Mouse (Mus musculus) brain, embryonic 14.5 days (tissue): ENCODE results near the gene Traf4. TPM values are rescaled to one million over a fixed set of nuclear protein-coding genes. Genes with fewer than 3 reads are reported as not detected.

Experiments
- DNase-seq: peaks from one replicate; pipeline ENCODE4 v3.0.0-alpha.2; 2011; ENCODE audit warnings: low read depth
- CTCF ChIP-seq: fragments of 200-500 bp; IDR thresholded peaks from 2 replicates; pipeline ENCODE4 v1.5.1; 2012; ENCODE audit warnings: inconsistent platforms, mild to moderate bottlenecking, moderate library complexity, borderline replicate concordance; ENCODE audit not compliant: insufficient read depth, insufficient read length; ENCODE audit errors: extremely low read depth
- POLR2A ChIP-seq: fragments of 200-500 bp; IDR thresholded peaks from 2 replicates; pipeline ENCODE4 v1.6.1; 2012; ENCODE audit warnings: mild to moderate bottlenecking, inconsistent platforms, borderline replicate concordance; ENCODE audit not compliant: poor library complexity, insufficient read depth, insufficient read length, severe bottlenecking; ENCODE audit errors: extremely low read depth
- polyA plus RNA-seq: library from polyadenylated mRNA; depleted of rRNA; stranded (reverse); fragments of >200 nt; gene quantifications from 2 replicates; pipeline ENCODE4 v1.2.3, GENCODE M21; 2012

Traf4 gene
- polyA plus RNA-seq, 1 experiment, result 204 TPM

GRCm38 (mm10) chr11:78179438-78179999 is 14.1 kb upstream of the Traf4 start:
- TF ChIP-seq POLR2A (no peak), CTCF (no peak)
- DNase-seq, result no peak

- peak; percentile 90 for DNase-seq
Measured at GRCm38 (mm10) chr11:78178859-78179437, 13.6 kb upstream of the Traf4 start.

GRCm38 (mm10) chr11:78177903-78178858 is 12.8 kb upstream of the Traf4 start:
- DNase-seq, result peak; percentile 96
- TF ChIP-seq POLR2A (no peak), CTCF (peak; percentile 97)

More at GRCm38 (mm10) chr11:78178859-78179437, 13.6 kb upstream of the Traf4 start:
- no peak for TF ChIP-seq POLR2A
- no peak for TF ChIP-seq CTCF

GRCm38 (mm10) chr11:78177437-78177836 is 12.0 kb upstream of the Traf4 start:
- no peak for DNase-seq
- TF ChIP-seq POLR2A (no peak), CTCF (no peak)

- no peak for DNase-seq
- TF ChIP-seq CTCF, result no peak
- no peak for TF ChIP-seq POLR2A
Measured at GRCm38 (mm10) chr11:78176905-78177331, 11.5 kb upstream of the Traf4 start.

GRCm38 (mm10) chr11:78176402-78176862 is 11.0 kb upstream of the Traf4 start, which contains the start of the genes Nek8 and Tlcd1:
Gene Nek8, minus strand, starts transcription at chr11:78176675.
Gene Tlcd1, plus strand, starts transcription at chr11:78176711.
- no peak for TF ChIP-seq CTCF
- TF ChIP-seq POLR2A, result no peak
- DNase-seq, result peak; percentile 92

GRCm38 (mm10) chr11:78175771-78176401 is 10.5 kb upstream of the Traf4 start:
- no peak for DNase-seq
- TF ChIP-seq POLR2A (no peak), CTCF (no peak)

- DNase-seq, result no peak
- no peak for TF ChIP-seq POLR2A
- TF ChIP-seq CTCF, result no peak
Measured at GRCm38 (mm10) chr11:78174506-78174905, 9.1 kb upstream of the Traf4 start.

GRCm38 (mm10) chr11:78172748-78173383 is 7.5 kb upstream of the Traf4 start:
- DNase-seq, result no peak
- no peak for TF ChIP-seq POLR2A
- no peak for TF ChIP-seq CTCF

GRCm38 (mm10) chr11:78172034-78172747 is 6.8 kb upstream of the Traf4 start:
- no peak for DNase-seq

More at GRCm38 (mm10) chr11:78172034-78172747, 6.8 kb upstream of the Traf4 start:
- TF ChIP-seq POLR2A (no peak), CTCF (peak; percentile 17; the same call in 1 of the 2 replicates)
